Mouse (Mus musculus) midbrain, postnatal 0 days (tissue): ENCODE measurements around the gene Ttll12. TPM values are rescaled to one million over a fixed set of nuclear protein-coding genes. Genes with fewer than 3 reads are reported as not detected.

Experiments
- ATAC-seq: fragments of 200-750 bp; cut with Nextera tagmentation; 2 replicates; pipeline ENCODE4 v1.8.0; 2017; ENCODE audit warnings: moderate number of reproducible peaks, mild to moderate bottlenecking, moderate TSS enrichment, moderate library complexity; ENCODE audit not compliant: low FRiP score
- DNase-seq: peaks from one replicate; pipeline ENCODE4 v3.0.0-alpha.2; 2015; ENCODE audit warnings: low spot score
- H3K27ac ChIP-seq: fragments of 300-500 bp; sonication (generic); 2 replicates; pipeline ENCODE4 v1.5.1; 2014; ENCODE audit warnings: low read depth, mild to moderate bottlenecking, low read length, mixed read lengths
- H3K27me3 ChIP-seq: fragments of 300-500 bp; sonication (generic); 2 replicates; pipeline ENCODE4 v1.6.1; 2014; ENCODE audit warnings: low read length, control low read depth, mixed read lengths; ENCODE audit not compliant: insufficient read depth
- H3K36me3 ChIP-seq: fragments of 300-500 bp; sonication (generic); 2 replicates; pipeline ENCODE4 v1.6.1; 2014; ENCODE audit warnings: low read length, control low read depth, mixed read lengths; ENCODE audit not compliant: insufficient read depth
- H3K4me1 ChIP-seq: fragments of 300-500 bp; sonication (generic); 2 replicates; pipeline ENCODE4 v1.6.1; 2014; ENCODE audit warnings: mild to moderate bottlenecking, control low read depth, antibody characterized with exemption, low read length, mixed read lengths; ENCODE audit not compliant: insufficient read depth
- H3K4me2 ChIP-seq: fragments of 300-500 bp; sonication (generic); 2 replicates; pipeline ENCODE4 v1.6.1; 2014; ENCODE audit warnings: low read depth, mild to moderate bottlenecking, low read length, mixed read lengths; ENCODE audit not compliant: poor library complexity, severe bottlenecking
- H3K4me3 ChIP-seq: fragments of 300-500 bp; sonication (generic); 2 replicates; pipeline ENCODE4 v1.5.1; 2014; ENCODE audit warnings: low read depth, mild to moderate bottlenecking, low read length, moderate library complexity
- H3K9ac ChIP-seq: fragments of 300-500 bp; sonication (generic); replicated peaks from 2 replicates; pipeline ENCODE4 v1.6.1; 2014; ENCODE audit warnings: mild to moderate bottlenecking, low read length, moderate library complexity, mixed read lengths; ENCODE audit not compliant: poor library complexity, severe bottlenecking
- H3K9me3 ChIP-seq: fragments of 300-500 bp; sonication (generic); 2 replicates; pipeline ENCODE4 v1.6.1; 2016; ENCODE audit warnings: low read length, control low read depth
- CTCF ChIP-seq: IDR thresholded peaks from 2 replicates; pipeline ENCODE4 v1.5.1; 2016; ENCODE audit warnings: antibody characterized with exemption, mild to moderate bottlenecking
- WGBS: fragments of 180-500 bp; shearing (Covaris S2); extraction: QIAGEN DNeasy Blood & Tissue Kit; methylation state at CpG from one replicate; pipeline ENCODE4 v1.1.7; 2014; 5-methylcytosine and 5-hydroxymethylcytosine counted together
- polyA plus RNA-seq: library from polyadenylated mRNA; unstranded; fragments of >200 nt; fragmentation: Nextera tagmentation; extraction: Ambion mirVana; gene quantifications from 2 replicates; pipeline ENCODE4 v1.2.1, GENCODE M21; 2015
- total RNA-seq: library from RNA; depleted of rRNA; stranded (reverse); fragments of >200 nt; gene quantifications from 2 replicates; pipeline ENCODE4 v1.2.3, GENCODE M21; 2014; rRNA removed

The Ttll12 gene
- 50.5 and 56.4 TPM in 2 replicates for total RNA-seq
- polyA plus RNA-seq, result 39.1 and 40.1 TPM in 2 replicates

DNA sequence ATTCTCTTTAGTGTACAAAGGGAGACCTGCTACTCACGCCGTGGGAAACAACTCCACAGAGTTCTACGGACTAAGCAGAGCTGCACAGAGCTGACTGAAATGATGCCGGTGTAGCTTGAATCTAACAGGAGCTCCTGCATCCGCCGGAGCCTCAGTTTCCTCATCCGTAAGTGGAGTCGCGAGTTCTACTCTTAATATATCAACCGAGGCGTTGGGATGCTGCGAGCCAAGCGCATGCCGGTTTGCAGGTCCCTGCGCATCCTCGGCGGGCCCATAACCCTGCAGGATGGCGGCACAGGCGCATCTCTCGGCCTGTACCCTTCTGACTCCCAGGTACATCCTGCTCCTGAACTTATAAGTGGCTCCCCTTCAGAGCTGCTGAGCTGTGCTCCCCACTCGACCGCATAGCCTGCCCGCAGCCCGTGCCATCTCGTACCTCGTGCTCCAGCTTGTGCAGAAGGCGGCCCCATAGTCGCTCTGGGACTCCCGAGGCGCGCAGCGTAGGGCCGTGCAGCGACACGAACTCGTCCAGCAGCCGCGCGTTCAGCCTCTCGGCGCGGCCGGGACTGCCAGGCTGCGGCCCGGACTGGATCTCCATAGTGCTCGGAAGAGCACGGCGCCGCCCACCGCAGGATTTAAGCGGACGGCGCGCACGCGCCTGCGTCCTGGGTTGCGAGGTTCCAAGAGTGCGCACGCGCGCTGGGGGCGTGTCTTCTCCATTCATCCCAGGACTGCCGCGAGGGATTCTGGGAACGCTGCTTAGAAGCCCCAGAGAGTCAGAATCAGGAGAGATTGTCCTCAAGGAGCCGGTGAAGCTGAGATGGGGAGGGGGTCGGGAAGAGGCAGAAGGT is at the start of gene Ttll12:
Gene Ttll12, minus strand, starts transcription at position 645 of the 851 bp plus-strand sequence.
- H3K36me3 ChIP-seq, result peaks cover 8% of the 10 kb centered on the region; the same call in 1 of the 2 replicates
- H3K9me3 ChIP-seq, result no peaks in the 10 kb centered on the region
- H3K4me2 ChIP-seq, result peak within 1 kb of the TSS; percentile 80
- peak within 1 kb of the TSS; percentile 75 for H3K4me3 ChIP-seq
- peak; percentile 51 for TF ChIP-seq CTCF
- ATAC-seq (peak; percentile 92), DNase-seq (peak; percentile 99)
- WGBS, result under 1% methylated on average over 68 of the region's 68 CpGs
- no peaks in the 10 kb centered on the region for H3K27me3 ChIP-seq
- peak within 1 kb of the TSS; percentile 72 for H3K9ac ChIP-seq
- peaks cover 8% of the 10 kb centered on the region for H3K4me1 ChIP-seq
- H3K27ac ChIP-seq, result peak within 1 kb of the TSS; percentile 68

DNA sequence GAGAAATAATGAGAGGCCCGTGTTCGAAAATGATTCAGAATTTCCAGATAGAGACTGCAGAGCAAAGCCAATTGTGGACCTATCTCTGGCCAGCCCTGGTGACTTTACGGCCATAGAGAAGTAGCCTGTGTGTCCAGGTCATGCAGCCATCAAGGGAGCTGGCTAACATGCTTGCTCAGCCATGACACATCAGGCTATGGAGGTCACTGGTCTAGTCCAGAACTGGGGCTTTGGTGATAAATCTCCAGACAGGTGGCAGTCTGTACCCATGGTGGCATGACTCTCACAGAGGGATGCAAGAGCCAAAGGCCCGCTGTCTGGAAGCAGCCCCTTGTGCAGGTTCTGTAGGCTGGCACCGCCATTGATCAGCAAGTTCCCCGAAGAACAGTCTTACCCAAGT is 47.6 kb upstream of the Ttll12 start:
- TF ChIP-seq CTCF, result no peak
- H3K9ac ChIP-seq, result no peak overlapping the region
- ATAC-seq, result no peak

GRCm38 (mm10) chr15:83640208-83640607 is 45.3 kb upstream of the Ttll12 start:
- H3K27me3 ChIP-seq, result no peaks in the 10 kb centered on the region
- DNase-seq (no peak), ATAC-seq (no peak)
- no peak overlapping the region for H3K4me2 ChIP-seq
- TF ChIP-seq CTCF, result no peak
- H3K27ac ChIP-seq, result no peak overlapping the region
- no peaks in the 10 kb centered on the region for H3K4me1 ChIP-seq
- no peaks in the 10 kb centered on the region for H3K9me3 ChIP-seq
- H3K36me3 ChIP-seq, result no peaks in the 10 kb centered on the region
- 70% methylated on average over 4 of the region's 4 CpGs for WGBS
- no peak overlapping the region for H3K9ac ChIP-seq
- no peak overlapping the region for H3K4me3 ChIP-seq

More for the DNA sequence above, 47.6 kb upstream of the Ttll12 start:
- DNase-seq, result no peak
- no peaks in the 10 kb centered on the region for H3K36me3 ChIP-seq
- WGBS, result 94% methylated on average over 6 of the region's 6 CpGs
- no peak overlapping the region for H3K4me3 ChIP-seq
- no peaks in the 10 kb centered on the region for H3K27me3 ChIP-seq
- no peaks in the 10 kb centered on the region for H3K9me3 ChIP-seq
- H3K4me1 ChIP-seq, result no peaks in the 10 kb centered on the region
- H3K4me2 ChIP-seq, result no peak overlapping the region
- H3K27ac ChIP-seq, result no peak overlapping the region

DNA sequence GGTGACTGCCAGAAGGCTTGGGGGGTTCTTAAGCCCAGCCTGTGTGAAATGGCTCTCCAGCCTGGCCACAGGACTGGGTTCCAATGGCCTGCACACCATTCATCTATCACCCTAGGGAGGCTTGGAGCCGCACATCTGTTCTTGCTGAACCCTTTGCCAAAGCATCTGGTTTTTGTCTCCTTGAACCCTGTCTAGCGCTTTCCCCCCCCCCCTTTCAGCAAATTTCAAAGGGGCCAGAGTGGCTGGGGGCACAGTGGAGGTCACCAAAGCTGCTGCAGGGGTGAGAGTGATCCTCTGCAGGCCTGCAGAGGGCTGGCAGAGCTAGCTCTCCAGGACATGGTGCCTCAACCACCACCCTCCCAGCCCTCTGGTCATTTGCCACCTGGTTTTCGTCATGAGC is 44.2 kb upstream of the Ttll12 start:
- Histone ChIP-seq H3K27ac (no peak overlapping the region), H3K9me3 (no peaks in the 10 kb centered on the region), H3K4me1 (no peaks in the 10 kb centered on the region), H3K9ac (no peak overlapping the region), H3K4me2 (no peak overlapping the region), H3K27me3 (no peaks in the 10 kb centered on the region), H3K4me3 (no peak overlapping the region), H3K36me3 (no peaks in the 10 kb centered on the region)
- 66% methylated on average over 3 of the region's 3 CpGs for WGBS
- no peak for TF ChIP-seq CTCF
- DNase-seq, result no peak
- ATAC-seq, result no peak

DNA sequence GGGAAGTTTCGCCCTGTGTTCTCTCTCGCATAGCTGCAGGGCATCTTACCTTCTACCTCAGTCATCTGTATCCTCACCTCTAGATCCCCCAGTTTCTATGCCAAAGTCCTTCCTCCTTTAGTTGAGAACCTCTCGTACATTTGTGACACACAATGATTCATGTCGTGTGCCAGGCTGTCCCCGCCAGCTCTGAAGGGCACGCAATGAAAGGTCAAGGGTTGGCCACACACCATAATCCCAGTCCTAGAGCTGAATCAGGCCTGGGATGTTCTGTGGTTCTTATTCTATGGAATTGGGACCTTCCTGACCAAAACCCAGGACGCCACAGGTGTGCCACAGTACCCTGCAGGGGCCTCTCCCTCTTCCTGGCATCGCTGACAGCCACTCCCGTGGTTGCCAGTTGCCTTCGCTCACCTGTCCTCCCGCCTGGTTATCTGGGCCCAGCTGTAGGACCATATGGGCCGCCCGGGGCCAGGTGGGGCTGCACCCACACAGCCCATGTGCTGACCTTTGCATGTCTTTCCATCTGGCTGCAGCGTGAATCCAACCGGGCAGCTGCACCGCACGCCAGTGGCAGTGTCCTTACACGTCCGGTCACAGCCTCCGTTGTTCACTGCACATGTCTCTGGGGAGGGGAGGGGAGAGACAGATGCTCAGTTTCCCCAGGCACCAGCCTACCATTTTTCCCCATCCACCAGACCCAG is 43.4 kb upstream of the Ttll12 start:
- Histone ChIP-seq H3K4me1 (no peaks in the 10 kb centered on the region), H3K9ac (no peak overlapping the region), H3K36me3 (no peaks in the 10 kb centered on the region), H3K27me3 (no peaks in the 10 kb centered on the region), H3K27ac (no peak overlapping the region), H3K4me3 (no peak overlapping the region), H3K4me2 (no peak overlapping the region), H3K9me3 (no peaks in the 10 kb centered on the region)
- DNase-seq, result no peak
- no peak for ATAC-seq
- no peak for TF ChIP-seq CTCF
- WGBS, result 87% methylated on average over 19 of the region's 20 CpGs

DNA sequence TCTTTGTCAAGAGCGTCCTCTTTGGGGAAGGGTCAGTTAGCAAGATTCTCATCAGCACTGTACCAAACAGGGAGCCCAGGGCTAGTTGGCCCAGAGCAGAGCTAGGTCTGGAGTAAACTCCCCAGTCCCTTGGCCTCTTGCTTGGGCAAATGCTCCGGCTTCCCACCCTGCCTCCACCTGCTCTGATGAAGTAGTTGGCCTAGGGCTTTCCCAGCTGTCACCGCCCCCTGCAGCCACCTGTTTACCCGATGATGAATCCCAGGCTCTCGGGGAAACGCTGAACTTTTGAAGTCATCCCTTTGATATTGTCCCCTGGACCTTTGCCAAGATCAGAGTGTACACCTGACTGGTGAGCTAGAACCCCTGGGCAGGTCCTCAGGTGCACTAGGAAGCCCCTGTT is 41.8 kb upstream of the Ttll12 start:
- Histone ChIP-seq H3K4me2 (no peak overlapping the region), H3K27ac (no peak overlapping the region), H3K4me3 (no peak overlapping the region), H3K27me3 (no peaks in the 10 kb centered on the region), H3K9me3 (no peaks in the 10 kb centered on the region), H3K9ac (no peak overlapping the region), H3K4me1 (no peaks in the 10 kb centered on the region), H3K36me3 (no peaks in the 10 kb centered on the region)
- TF ChIP-seq CTCF, result no peak
- 86% methylated on average over 6 of the region's 6 CpGs for WGBS
- DNase-seq, result no peak
- no peak for ATAC-seq
